Mouse (Mus musculus) thymus, adult 18-20 months (tissue): ENCODE data around the gene Fam166a.

Experiments used
- DNase-seq, 2 experiments: peaks; one replicate each; pipeline ENCODE4 v3.0.0; 2022; ENCODE audit warnings: mixed read lengths in 2 of 2

The Fam166a gene

GRCm38 (mm10) chr2:25185625-25186574 lies 32.6 kb upstream of the Fam166a start:
- DNase-seq, result peak; percentile 34 to 47

GRCm38 (mm10) chr2:25186575-25186930 lies 32.0 kb upstream of the Fam166a start:
- no peak for DNase-seq

DNA sequence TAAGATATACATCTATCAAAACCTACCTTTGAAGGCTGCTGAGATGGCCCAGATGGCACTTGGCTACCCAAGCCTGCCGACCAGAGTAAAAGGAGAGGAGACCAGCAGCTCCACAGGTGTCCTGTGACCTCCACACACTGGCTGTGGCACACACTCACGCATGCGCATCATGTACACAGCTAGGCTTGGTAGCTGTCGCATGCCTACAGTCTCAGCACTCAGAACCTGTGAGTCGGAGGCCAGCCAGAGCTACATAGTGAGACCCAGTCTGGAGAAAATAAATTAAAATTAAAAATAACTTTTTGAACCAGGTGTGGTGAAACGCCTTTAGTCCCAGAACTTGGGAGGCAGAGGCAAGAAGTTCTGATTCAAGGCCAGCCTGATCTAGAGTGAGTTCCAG lies 30.7 kb upstream of the Fam166a start:
- no peak for DNase-seq

DNA sequence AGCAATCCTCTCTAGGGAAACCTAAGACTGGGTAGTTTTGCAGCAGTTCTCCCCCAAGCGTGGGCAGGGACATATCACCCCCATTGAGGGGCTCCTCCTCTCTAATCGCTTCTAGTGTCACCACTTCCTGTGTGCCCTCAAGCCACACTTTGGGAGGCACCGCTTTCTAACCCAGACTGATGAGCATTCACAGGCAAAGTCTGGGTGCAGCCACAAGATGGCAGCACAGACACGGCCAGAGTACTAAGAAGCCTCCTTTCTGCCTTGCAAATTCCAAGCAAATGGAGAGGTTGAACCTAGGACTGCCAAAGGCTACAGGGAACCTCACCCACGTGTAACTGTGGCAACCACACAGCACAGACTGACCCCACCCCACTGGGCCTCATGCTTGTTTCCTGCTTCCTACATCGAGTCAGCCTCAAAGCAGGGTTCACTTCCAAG lies 25.2 kb upstream of the Fam166a start:
- peak; percentile 62 to 79 for DNase-seq

DNA sequence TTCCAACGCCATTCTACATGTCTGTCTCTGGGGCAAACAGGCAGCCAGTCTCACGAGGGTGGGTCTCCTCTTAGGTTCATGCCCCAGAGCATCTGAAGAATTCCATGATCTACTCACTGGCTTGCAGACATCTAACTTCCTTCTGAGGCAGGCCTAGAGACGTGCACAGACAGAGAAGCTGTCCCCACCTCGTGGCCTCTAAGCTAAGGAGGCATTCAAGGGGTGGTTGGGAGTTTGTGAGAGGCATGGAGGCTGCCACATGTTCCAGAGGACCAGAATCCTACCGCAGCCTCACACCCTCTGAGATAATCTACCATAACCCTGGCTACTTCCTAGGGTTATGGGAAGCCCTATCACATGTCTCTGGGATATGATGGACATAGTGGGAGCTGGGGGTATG lies 24.5 kb upstream of the Fam166a start:
- DNase-seq, result no peak

DNA sequence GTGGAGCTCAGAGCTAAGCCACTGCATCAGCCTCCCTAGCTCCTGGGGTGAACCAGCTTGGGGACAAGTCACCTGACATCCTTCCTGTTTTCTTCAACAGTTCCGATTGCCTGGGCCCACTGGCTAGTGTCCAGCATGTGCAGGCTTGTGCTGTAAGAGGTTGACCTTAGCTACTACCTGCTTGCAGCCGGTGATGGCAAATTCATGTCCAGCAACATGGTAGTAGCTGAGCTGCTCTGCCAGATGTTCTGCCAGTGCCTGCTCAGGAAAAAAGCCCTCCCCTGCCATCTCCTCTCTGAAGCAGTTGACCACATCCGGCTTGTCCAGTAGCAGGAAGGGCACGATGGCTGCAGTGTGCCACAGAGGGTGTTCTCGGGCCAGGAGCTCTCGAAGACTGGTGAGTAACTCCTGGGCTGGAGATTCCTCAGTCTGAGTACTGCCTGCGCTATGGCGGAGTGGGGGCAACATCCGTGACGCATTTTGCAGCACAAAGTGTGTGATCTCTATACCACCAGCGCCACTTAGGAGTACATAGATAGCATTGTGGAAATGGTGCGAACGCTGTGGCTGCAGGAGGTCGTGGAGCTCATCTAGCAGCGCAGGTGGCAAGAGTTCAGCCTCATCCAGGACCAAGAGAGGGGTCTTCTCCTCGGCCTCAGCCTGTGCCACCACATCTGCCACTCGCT lies 23.9 kb upstream of the Fam166a start:
- DNase-seq, result peak; percentile 26 to 41

DNA sequence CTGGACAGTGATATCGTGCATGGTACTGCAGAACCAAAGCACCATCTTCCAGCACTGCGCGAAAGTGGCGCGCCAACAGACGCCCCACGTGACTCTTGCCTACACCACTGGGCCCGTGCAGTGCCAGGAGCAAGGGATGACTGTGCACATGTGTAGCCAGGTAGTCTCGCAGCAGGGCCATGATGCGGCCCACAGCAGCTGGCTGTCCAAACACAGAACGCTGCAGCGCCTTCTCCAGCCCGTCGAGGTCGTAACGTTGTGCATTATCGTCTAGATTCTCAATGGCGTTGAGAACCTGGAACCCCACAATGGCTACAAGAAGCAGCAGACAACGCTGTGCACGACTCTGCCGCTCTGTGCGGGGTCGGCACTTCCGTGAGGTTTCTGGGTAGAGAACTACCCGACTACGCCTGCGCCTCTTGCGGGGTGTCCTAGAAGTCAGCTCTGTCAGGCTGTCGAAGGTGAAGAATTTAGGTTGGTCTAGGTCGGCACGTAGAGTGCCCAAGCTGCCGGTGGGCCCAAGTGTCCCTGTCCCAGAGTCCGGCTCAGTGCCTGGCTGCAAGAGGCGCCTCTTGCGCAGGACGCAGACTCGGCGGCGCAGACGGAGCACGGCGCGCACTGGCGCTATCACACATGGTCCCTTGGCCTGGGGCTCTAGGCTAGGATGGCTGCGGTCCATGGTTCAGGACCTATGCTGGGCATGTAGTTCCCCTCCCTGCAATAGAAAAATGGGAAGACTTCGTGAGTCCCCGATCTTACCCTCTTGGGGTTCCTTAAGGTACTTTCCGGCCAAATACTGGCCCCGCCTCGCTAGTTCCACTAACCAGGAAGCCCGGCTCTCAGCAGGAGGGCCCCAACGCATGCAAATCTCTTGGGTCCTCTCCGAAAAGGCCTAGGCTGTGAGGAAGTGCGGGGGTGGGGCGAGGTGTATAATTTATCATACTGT lies 23.1 kb upstream of the Fam166a start:
- peak; percentile 62 to 79 for DNase-seq

DNA sequence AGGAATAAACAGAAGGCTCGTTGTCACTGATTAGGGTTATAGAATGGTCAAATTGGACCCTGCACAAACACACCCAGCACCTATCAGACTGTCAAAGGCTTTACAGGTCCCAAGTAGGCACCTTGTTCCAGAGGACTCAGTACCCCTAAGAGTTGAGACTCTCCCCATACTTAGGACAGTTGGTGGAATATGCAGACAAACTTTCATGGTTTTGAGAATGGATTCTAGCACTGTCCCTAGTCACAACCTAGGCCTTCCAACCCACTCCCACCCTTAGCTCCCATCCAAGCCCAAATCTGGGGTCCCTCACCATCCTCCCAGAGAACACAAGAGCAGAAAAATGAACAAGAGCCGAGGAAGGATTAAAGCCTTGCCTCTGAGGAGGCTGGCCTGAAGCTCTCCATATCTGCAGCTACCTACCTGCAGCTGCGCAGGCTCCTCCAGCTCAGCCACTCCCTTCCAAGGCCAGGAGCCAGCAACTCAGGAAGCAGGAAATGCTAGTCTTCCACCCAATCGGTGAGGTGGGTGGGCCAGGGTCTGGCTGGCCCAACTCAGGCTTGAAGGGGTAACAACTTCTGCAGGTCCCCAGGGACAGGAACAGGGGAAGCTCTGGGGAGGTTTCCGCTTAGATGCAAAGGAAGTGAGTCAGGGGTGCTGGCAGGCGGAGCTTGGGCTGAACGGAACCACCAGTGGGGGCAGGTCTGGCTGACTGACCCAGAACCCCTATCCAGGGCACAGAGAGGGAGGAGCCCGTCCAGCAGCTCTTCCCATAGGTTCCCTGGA lies 22.2 kb upstream of the Fam166a start, which contains the start of gene Tor4a:
Gene Tor4a (minus strand): TSS at position 715 of the 783 bp plus-strand sequence.
- peak; percentile 68 to 84 for DNase-seq

DNA sequence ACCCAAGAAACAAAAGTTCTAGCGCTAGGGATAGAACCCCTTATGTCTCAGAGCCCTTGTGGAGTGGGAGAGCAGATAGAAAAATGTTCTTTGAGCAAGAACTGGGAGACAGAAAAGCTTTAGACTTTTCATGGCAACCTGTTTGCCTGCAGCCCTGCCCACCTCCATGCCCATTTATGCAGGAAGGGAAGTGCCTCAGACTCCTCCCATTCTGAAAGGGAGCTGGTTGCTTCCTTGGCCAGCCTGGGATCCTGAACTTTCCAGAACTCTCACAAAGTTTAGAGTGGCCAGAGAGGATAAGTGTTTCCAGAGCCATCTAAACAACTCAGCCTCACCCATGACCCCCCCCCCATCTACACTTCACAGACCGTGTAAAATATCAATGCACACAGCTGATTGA lies 21.4 kb upstream of the Fam166a start:
- DNase-seq, result no peak

- no peak for DNase-seq
Measured at GRCm38 (mm10) chr2:25197946-25198345, 20.6 kb upstream of the Fam166a start.

DNA sequence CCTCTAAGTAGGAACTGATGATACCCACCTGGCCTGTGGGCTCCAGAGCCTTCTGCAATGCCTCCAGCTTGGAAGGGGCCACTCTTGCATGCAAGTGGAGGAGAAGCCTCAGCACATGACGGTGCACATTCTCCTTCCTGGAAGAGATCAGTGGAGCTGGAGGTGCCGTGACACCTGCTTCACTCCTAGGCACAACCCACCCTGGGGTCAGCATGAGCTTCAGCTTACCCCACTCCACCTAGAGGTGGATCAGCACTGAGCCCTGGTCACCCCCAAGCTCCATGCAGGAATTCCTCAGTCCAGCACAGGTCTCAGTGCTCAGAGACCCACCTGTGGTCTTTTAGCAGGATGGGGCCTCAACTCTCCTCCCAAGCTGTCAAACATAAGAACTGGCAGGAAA lies 17.9 kb upstream of the Fam166a start:
- DNase-seq, result no peak

- no peak for DNase-seq
Measured at GRCm38 (mm10) chr2:25203631-25204214, 14.8 kb upstream of the Fam166a start.

DNA sequence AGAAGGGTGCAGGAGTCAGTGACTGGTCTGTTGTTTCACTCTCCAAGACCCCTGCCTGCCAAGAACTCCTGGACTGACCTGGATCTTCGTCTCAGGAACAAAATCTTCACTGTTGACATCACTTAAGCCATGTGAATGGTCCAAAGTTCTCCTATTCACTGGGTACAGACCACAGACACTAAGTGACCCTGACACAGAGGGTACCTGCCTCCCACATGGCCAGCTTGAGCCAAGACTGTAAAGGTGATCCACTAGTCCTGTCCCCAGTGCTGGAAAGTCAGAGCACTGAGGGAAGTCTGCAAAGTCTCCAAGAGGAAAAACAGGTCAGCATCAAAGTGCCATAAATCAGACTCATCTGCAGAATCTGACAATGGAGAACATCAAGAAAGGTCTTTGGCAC lies 11.0 kb upstream of the Fam166a start:
- no peak for DNase-seq

GRCm38 (mm10) chr2:25210686-25211085 lies 7.9 kb upstream of the Fam166a start:
- no peak for DNase-seq

- peak; percentile 82 to 87 for DNase-seq
Measured at GRCm38 (mm10) chr2:25211121-25211670, 7.3 kb upstream of the Fam166a start, which contains the start of gene Nelfb. Gene Nelfb (minus strand): TSS chr2:25211489.

GRCm38 (mm10) chr2:25213266-25213865 lies 5.2 kb upstream of the Fam166a start:
- no peak for DNase-seq

- no peak for DNase-seq
Measured at GRCm38 (mm10) chr2:25214444-25214843, 4.1 kb upstream of the Fam166a start, which contains the start of gene Stpg3. Gene Stpg3 (minus strand): TSS chr2:25214637.

DNA sequence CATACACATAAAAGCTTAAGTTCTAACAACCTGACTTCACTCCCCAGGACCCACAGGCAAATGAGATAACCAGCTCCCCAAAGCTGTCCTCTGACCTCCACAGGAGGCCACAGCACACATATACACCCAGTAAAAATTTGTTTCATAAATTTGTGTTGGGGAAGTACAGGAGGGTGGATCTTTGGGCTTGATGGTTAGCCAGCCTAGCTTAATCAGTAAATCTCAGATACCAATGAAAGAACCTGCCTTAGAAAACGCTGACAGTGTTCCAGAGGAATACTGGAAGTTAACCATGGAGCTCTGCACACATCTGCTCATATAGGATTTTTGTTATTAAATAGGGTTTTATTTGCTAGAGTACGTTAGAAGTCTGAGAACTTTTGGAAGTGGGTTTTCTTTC lies 879 bp upstream of the Fam166a start:
- no peak for DNase-seq

GRCm38 (mm10) chr2:25221331-25221772 lies 2.8 kb downstream of the Fam166a start:
- no peak for DNase-seq
